Mouse (Mus musculus) heart, postnatal 0 days (tissue): ENCODE measurements around the gene Ackr3.

Experiments
- CTCF ChIP-seq: IDR thresholded peaks from 2 replicates; pipeline ENCODE4 v1.5.1; 2016; ENCODE audit warnings: antibody characterized with exemption, control low read depth, low read depth
- EP300 ChIP-seq: IDR thresholded peaks from 2 replicates; pipeline ENCODE4 v1.6.1; 2016; ENCODE audit warnings: antibody characterized with exemption, low read depth

GRCm38 (mm10) chr1:90236640-90237039 is 32.9 kb downstream of the Ackr3 start:
- TF ChIP-seq CTCF (no peak), EP300 (no peak)
